Mouse (Mus musculus) gastrocnemius, adult 2 months (tissue): ENCODE measurements around the gene 1500009C09Rik. TPM values are rescaled to one million over a fixed set of nuclear protein-coding genes. Genes with fewer than 3 reads are reported as not detected.

Experiments used
- DNase-seq: peaks from one replicate; pipeline ENCODE4 v3.0.0; 2022
- H3K27ac ChIP-seq: fragments of 200-600 bp; 2 replicates; pipeline ENCODE4 v1.8.1; 2022; ENCODE audit warnings: mild to moderate bottlenecking
- H3K4me3 ChIP-seq: fragments of 200-600 bp; 2 replicates; pipeline ENCODE4 v1.8.1; 2022; ENCODE audit warnings: mild to moderate bottlenecking, moderate library complexity
- CTCF ChIP-seq: fragments of 200-600 bp; IDR thresholded peaks from 2 replicates; pipeline ENCODE4 v1.8.1; 2022; ENCODE audit warnings: antibody characterized with exemption, mild to moderate bottlenecking, moderate library complexity
- intact Hi-C: fragments of 180-260 bp; cut with DNase I; formaldehyde crosslinking; loops from one replicate; pipeline ENCODE4 v1.15.1; 2025
- total RNA-seq, 2 experiments: library from RNA; stranded (reverse); gene quantifications; 2 replicates each; pipeline ENCODE4 v1.2.3; 2021

The 1500009C09Rik gene
- total RNA-seq, 2 experiments from 2014 or later = not detected

DNA sequence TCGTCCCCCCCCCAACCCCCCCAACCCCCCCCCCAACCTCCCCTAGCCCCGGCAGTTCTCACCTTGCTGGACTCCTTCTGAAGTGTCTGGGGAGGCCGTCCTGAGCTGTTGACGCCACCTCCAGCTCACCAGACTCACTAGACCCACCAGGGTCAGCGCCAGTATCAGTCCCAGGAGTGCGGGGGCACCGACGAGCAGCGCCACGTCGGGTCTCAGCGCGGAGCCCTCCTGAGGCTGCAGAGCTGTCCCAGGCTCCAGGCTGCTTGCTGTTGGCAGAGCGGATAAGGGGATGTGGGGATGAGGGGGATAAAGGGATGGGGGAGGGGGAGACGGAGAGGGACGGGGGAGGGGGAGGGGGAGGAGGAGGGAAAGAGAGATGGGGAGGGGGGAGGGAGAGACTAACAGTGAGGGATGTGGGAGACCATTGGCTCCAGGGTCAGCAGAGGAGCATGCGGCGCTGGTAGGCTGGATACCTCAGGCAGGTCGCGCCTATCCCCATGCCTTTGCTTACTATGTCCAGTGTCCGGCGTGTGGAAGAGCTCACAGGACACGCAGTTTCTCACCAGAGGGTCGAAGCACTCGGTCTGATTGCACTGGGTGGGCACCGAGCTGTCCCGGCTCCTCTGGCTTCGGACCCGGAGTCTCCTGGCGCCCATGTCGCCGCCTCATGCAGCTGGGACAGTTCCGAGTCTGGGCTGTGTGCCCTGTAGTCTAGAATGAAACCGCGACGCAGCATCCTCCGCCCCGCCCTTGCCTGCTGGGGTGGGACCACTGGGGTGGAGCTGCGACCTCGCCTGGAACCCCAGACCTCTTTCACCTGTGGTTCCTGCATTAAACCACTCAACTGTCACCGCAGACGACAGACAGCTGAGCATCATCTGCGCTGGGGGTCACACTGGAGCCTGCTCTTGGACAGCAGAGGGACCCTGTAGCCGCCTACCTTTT is 28.3 kb upstream of the 1500009C09Rik start, which contains the start of gene Tnfrsf13c:
Tnfrsf13c (minus strand) TSS at position 713 of the 945 bp plus-strand sequence.
- no peak within 1 kb of the TSS for H3K27ac ChIP-seq
- intact Hi-C loops = no loop called here
- H3K4me3 ChIP-seq = peak within 1 kb of the TSS; percentile 63
- peak; percentile 62 for DNase-seq
- TF ChIP-seq CTCF = no peak

DNA sequence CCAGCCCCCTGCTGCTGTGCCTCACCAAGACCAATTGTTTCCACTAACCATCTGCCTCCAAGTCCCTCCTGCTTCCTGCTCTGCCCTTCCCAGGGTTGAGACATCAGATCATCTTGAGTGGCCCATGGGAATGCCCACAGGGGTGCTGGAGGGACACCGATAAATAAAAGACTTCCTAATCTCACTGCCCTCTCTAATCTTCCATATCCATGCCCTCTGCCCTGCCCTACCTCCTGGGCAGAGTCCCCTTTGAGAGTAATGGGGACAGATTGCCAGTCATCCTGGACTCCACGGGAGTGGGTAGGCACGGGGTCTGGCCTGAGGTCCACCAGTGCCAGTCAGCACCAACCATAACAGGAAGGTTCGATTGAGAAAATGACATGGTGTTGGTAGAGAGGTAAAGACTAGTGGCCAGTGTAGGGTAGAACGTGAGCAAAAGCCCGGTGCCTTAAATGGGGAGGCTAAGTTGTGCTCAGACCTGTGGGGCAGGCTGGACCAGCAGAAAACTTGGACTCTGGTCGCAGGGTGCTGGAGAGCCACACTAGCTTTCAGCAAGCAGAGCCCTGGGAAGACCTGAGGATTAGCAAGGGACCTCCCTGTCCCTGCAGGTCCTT is 27.5 kb upstream of the 1500009C09Rik start:
- intact Hi-C loops = no loop called here
- no peak for DNase-seq
- Histone ChIP-seq H3K27ac (no peak overlapping the region), H3K4me3 (no peak overlapping the region)
- TF ChIP-seq CTCF = no peak

DNA sequence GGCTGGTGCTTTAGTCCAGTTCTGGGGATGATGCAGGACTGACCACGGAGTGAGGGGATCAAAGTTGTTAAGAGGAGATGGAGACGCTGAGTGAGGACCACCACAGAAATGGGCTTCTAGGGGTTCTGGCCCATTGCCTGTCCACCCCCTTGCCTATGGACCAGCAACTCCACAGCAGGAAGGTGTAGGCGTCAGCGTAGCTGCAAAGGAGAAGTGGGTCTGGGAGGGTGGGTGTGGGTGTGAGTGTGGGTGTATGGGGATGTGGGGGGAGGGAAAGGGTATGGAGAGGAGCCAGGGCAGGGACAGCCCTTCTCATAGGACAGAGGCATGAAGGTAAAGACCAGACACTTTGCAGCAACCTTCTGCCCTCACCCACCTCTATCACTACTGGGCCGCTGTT is 26.4 kb upstream of the 1500009C09Rik start:
- no peak for DNase-seq
- TF ChIP-seq CTCF = no peak
- H3K4me3 ChIP-seq = no peak overlapping the region
- intact Hi-C loops = no loop called here
- no peak overlapping the region for H3K27ac ChIP-seq

DNA sequence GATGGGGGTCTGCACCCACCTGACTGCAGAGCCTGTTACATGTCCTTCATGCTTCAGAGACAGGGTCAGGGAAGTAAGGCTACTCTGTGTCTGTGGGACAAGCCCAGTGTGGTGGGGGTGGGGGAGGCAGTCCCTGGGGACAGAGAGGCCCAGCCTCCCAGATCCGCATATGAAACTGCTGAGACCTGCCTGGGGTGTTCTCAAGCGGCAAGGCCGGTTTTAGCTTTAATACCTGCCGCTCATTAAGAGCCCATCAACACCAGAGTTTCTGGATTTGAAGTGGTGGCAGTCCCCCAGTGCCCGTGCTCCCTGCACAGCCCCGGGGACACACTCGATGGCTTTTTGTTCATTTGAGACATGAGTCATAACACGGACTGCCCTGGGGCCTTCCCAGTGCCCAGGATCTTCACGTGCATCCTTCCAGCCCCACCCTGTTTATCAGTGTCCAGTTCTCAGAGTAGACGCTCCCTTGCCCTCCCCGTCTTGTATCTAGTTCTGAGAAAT is 22.6 kb upstream of the 1500009C09Rik start:
- intact Hi-C loops = no loop called here

DNA sequence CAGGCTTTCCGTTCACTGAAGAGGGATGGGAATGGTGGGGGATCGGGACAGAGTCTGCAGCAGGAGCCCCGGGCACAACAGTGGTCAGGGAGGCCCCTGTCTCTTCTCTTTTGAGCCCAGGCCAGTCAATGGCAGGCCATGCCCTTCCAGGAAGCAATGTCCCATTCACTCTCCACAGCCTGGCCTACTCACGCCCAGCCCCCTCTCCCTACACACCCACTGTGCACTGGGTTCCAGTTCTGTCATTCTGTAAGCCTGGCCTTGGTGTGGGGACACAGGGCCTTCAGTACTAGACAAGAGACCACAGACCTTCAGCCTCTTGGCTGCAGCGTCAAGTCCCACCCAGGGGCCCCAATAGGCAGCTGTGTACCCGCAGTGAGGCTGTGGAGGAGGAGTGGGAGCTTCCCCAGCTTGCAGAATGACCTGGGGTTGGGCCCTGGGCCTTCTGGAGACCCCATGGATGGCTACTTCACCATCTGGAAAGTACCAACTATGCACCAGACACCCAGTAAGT is 22.0 kb upstream of the 1500009C09Rik start:
- intact Hi-C loops = no loop called here
- Histone ChIP-seq H3K4me3 (no peak overlapping the region), H3K27ac (no peak overlapping the region)
- DNase-seq = no peak
- no peak for TF ChIP-seq CTCF

More for the DNA sequence above, 22.6 kb upstream of the 1500009C09Rik start:
- no peak overlapping the region for H3K27ac ChIP-seq
- DNase-seq = no peak
- TF ChIP-seq CTCF = no peak
- no peak overlapping the region for H3K4me3 ChIP-seq

DNA sequence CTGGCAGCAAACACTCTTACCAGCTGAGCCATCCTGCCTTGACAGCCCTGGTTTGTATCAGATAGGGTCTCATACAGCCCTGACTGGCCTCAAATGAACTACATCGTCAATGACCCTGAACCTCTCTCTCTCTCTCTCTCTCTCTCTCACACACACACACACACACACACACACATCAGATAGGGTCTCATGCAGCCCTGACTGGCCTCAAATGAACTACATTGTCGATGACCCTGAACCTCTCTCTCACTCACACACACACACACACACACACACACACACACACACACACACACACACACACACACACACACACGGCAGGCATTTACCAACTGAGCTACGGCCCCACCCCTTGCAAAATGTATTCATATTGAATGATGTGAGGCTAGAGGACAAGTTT is 21.1 kb upstream of the 1500009C09Rik start:
- intact Hi-C loops = no loop called here
- Histone ChIP-seq H3K4me3 (no peak overlapping the region), H3K27ac (no peak overlapping the region)
- no peak for TF ChIP-seq CTCF
- no peak for DNase-seq

DNA sequence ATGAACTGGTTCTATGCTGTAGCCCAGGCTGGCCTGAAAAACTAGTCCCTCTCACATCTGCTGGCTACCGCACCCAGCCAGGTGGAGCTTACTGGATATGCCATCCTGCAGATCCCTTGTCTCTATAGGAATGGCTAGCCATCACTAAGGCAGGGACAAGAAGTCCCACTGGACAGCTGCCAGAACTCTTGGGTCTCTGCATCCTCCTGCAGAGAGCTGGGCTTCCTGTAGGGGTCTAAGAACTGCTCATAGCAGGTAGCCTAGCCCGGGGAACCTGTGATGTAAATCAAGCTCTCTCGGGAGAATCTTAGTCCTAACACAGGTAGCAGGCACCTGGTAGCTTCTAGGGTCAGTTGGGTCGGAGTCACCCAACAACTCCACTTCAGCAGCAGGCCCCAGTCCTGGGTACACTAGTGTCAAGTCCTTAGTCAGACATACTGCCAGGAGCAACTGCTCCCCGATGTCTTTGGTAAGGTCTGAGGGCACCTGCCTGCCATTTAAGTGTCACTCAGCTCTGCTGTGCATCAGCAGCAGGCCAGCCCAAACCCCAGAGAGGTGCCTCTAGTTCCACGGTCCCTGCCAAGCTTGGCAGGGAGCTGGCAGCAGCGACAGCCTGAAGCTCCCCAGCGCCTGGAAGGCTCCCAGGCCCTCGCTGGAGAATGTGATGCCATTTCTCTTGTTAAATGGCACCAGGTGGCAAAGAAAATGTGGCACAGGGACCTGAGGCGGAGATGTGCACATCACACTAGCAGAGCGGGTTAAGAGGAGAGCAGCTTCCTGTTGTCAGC is 20.4 kb upstream of the 1500009C09Rik start:
- intact Hi-C loops = no loop called here
- H3K27ac ChIP-seq = no peak overlapping the region
- no peak for TF ChIP-seq CTCF
- DNase-seq = peak; percentile 83
- H3K4me3 ChIP-seq = no peak overlapping the region

DNA sequence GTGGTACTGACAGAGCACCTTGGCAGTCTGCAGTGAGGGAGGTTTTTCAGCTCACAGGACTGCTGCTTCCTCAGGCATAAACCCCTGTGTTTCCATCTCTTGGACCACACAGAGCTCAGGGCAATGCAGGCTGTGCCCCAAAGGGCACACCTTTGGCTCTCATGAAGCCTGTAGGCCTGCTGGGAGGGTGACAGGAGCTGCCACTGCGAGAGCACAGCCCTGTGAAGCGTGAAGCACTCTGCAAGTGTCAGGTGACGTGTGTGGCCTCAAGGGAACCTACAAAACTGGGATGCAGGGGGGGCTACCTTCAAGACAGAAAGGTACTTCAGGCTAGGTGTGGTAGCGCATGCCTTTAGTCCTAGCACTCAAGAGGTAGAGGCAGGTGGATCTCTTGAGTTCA is 19.5 kb upstream of the 1500009C09Rik start:
- no peak overlapping the region for H3K27ac ChIP-seq
- no peak for DNase-seq
- intact Hi-C loops = no loop called here
- H3K4me3 ChIP-seq = no peak overlapping the region
- TF ChIP-seq CTCF = no peak

DNA sequence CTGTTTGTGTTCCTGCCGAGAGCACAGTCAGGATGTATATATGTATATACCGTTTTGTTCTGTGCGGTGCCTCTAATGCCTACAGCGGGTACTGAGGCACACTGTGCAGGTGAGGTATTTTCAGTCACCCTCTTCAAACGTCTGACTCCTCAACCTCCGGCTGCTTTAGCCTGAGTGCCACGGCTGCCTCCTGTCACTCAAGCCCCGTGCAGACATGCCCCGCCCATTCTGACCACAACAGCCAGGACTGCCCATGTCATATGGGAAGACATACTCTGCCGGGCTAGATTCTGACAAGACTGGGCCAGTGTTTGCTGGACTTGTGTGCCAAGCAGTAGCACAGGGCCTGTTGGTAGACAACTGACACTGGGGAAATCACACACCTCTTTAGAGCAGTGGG is 16.5 kb upstream of the 1500009C09Rik start:
- intact Hi-C loops = loop anchor here (1.0 to 5.0 kb wide), 3 partner anchors 97 to 170 kb away; no protein-coding TSS in a partner anchor
- no peak overlapping the region for H3K27ac ChIP-seq
- TF ChIP-seq CTCF = no peak

DNA sequence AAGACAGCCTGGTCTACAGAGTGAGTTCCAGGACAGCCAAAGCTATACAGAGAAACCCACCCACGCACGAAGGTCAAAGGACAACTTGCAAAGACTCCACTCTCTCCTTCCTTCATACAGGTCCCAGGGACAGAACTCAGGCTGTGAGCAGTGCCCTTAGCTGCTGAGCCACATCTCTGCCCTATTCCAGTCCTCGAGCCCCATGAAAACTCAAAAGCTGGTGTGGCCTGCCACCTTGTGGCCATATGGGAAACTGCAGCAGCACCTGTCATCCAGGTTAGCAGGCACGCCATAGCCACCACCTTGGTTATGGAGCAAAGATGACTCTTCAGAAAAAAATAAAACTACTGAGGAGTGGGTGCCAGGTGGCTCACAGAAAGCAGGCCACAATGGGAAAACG is 15.6 kb upstream of the 1500009C09Rik start:
- Histone ChIP-seq H3K27ac (no peak overlapping the region), H3K4me3 (no peak overlapping the region)
- no peak; the same call in 1 of the 2 replicates for TF ChIP-seq CTCF
- intact Hi-C loops = loop anchor here (1.0 to 5.0 kb wide), 3 partner anchors 98 to 171 kb away; no protein-coding TSS in a partner anchor
- DNase-seq = peak; percentile 77

More for the DNA sequence above, 16.5 kb upstream of the 1500009C09Rik start:
- DNase-seq = no peak
- no peak overlapping the region for H3K4me3 ChIP-seq

DNA sequence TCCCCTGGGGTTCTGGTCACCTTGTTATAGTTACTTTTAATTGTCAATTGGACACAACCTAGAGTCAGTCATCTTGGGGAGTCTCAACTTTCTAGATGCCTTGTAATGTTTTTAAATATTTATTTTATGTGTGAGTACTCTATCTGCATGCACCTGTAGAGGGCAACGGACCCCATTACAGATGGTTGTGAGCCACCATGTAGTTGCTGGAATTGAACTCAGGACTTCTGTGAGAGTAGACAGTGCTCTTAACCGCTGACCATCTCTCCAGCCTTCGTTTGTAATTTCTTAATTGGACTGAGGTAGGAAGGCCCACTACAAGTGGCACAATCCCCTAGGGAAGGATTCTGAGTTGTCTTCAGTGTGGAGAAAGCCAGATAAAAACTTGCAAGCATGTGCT is 8.9 kb upstream of the 1500009C09Rik start:
- intact Hi-C loops = no loop called here
- TF ChIP-seq CTCF = no peak
- DNase-seq = no peak
- Histone ChIP-seq H3K4me3 (peak overlapping the region; percentile 93), H3K27ac (no peak overlapping the region)

DNA sequence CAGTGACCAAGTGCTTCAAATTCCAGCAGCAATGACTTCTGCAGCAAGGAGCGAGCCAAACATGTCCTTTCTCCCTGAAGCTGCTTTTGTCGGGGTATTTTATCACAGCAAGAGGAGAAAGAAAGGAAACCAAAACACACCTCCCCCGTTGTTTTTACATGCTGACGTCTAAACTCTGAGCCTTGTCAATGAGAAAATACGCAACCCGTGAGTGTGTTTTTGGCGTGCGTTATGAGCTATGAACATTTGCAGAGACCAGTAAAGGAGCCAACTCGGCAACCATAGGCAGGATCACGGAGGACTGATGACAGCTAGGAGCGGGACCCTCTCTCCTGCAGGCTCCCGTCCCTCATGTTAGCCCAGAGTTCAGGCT is 8.5 kb upstream of the 1500009C09Rik start:
- no peak for TF ChIP-seq CTCF
- intact Hi-C loops = no loop called here
- DNase-seq = no peak
- Histone ChIP-seq H3K27ac (peak overlapping the region; percentile 83; the same call in 1 of the 2 replicates), H3K4me3 (peak overlapping the region; percentile 93)
